Mouse (Mus musculus): ENCODE results near the gene Trpm3.

Gene Trpm3

DNA sequence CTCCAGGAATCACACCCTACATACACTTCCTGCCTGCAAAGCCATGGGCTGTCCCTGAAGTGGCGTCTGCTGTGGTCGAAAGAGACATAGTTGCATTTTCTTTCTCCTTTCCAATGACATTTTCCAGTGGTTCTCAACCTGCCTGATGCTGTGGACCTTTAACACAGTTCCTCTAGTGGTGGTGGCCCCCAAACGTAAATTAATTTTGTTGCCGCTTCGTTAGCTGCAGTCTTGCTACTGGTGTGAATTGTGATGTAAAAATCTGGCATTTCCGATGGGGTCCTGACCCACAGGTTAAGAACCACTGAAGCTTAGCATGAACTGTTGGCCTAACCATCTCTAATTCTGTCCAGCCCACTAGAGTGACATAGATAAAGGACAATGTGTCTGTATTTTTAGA lies 771.8 kb downstream of the Trpm3 start:
- in situ Hi-C loops (cut with MboI; ENCODE audit: unreplicated experiment in 2 of 2) = loop anchor here in 1 of 2 experiments (10.0 kb wide), 1 partner anchor 394 kb away; no protein-coding TSS in a partner anchor

DNA sequence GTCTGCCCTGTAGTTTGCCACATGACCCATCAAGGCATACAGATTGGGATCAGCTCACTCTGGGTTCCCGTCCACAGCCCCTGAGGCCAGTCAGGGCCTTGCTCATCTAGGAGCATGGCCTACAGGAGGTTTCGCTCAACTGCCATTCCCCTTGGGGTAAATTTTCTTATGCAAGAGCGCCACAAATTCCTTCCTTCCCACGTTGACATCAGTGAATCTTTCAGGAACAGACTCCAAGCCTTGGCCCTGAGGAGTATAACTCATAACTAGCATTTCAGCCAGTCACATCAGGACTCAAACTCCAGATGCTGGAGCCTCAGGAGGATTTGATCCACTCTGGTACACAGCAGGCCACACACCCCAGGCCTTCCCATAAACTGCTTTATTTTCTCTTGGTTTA lies 774.1 kb downstream of the Trpm3 start:
- in situ Hi-C loops (cut with MboI; ENCODE audit: unreplicated experiment in 2 of 2) = loop anchor here in 1 of 2 experiments (10.0 kb wide), 1 partner anchor 392 kb away; no protein-coding TSS in a partner anchor

DNA sequence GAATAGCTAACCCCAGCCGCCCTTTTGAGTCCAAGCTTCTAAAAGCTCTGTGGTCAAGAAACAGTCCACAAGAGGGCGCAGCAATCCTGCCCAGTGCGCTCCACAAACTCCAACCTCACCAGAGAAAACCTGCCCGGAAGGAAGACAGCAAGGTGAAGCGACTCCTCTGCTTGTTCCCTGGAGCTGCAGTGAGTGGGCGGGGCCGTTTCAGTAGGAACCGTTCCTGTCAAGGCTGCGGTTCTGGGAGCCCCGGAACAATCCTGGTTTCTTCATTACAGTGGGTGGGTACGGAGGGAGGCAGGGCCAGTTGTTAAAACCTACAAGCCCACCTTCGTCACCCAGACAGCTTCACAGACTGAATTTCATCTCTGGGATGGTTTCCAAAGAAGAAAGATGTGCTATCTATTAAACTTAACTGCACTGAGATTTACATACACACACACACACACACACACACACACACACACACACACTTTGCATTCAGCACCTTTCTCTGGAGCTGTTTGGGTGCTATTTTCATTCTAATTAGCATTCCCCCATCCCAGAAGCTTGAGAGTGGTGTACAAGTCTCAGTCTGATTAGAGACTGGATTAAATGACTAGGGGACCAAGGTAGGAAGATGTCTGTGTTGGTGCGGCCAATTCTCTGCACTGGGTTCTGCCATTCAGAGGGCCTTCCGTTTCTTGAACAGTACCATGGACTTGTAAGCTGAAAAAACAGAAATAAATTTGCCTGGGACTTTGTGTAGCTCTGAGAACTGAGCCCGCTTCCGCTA lies 777.2 kb downstream of the Trpm3 start:
- in situ Hi-C loops (cut with MboI; ENCODE audit: unreplicated experiment in 2 of 2) = loop anchor here (5.0 to 10.0 kb wide), 5 partner anchors 231 to 606 kb away; no protein-coding TSS in a partner anchor

DNA sequence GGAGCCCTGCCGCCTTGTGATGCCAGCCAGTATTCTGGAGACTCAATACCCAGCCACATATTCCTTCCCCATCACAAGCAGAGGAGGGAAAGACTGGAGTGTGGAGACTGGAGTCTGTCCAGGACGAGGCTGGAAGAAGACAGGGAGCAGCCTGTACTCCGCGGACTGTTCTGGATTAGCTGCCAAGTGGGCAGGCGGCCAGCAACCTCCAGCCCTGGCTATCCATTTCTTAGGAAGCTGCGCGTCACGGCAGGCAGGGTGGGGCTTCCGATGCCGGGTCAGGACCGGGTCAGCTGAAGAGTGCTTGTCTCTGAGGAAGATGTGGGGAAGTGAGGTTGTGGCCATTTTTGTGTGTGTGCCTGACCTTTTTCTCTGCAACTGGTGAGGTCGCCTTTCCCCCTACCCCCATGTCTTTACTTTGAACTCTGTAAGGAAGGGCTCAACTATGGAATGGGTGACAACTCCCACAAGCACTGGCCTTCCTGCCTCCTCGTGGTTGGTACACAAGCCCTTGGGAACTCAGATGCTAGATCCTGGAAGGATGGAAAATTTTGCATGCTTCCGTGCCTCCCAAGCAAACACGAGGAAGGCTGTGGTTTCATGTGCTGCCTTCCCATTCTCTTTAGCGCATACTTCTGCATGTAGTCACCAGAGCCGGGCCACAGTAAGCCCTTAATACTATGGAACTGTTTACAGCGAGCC lies 777.9 kb downstream of the Trpm3 start:
- in situ Hi-C loops (cut with MboI; ENCODE audit: unreplicated experiment in 2 of 2) = loop anchor here (5.0 to 10.0 kb wide), 5 partner anchors 231 to 606 kb away; no protein-coding TSS in a partner anchor

DNA sequence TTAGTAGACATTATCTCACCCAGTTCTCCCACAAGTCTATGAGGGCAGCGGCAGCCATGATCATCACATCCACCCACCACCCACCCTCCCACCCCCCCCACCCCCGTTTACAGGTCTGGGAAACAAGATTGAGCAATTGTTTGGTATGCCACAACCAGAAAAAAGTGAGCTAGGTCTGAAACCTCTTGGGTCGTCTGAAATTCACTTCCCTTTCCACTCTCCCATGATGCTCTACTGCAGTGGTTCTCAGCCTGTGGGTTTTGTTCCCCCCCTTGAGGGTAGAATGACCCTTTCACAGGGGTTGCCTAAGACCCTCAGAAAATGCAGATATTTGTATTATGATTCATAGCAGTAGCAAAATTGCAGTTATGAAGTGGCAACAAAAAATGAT lies 778.5 kb downstream of the Trpm3 start:
- in situ Hi-C loops (cut with MboI; ENCODE audit: unreplicated experiment in 2 of 2) = loop anchor here (5.0 to 10.0 kb wide), 5 partner anchors 230 to 605 kb away; no protein-coding TSS in a partner anchor

DNA sequence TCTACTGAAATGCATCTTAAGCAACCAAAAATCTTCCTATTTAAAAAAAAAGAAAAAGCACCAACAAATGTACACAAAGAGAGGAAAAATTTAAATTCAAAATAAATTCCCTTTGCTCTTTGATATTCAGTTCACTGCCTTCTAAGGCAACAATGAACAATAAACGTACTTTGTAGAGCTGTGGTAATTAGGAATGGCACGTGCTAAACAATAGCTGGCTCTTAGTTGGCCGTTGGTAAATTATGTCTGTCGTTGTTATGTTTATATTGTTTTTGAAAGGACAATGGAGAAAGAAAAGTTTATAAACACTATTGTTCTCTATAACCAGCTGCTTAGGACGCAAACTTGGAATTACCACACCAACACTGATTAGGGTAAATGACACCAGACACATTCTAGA lies 782.1 kb downstream of the Trpm3 start:
- in situ Hi-C loops (cut with MboI; ENCODE audit: unreplicated experiment in 2 of 2) = no loop called here

DNA sequence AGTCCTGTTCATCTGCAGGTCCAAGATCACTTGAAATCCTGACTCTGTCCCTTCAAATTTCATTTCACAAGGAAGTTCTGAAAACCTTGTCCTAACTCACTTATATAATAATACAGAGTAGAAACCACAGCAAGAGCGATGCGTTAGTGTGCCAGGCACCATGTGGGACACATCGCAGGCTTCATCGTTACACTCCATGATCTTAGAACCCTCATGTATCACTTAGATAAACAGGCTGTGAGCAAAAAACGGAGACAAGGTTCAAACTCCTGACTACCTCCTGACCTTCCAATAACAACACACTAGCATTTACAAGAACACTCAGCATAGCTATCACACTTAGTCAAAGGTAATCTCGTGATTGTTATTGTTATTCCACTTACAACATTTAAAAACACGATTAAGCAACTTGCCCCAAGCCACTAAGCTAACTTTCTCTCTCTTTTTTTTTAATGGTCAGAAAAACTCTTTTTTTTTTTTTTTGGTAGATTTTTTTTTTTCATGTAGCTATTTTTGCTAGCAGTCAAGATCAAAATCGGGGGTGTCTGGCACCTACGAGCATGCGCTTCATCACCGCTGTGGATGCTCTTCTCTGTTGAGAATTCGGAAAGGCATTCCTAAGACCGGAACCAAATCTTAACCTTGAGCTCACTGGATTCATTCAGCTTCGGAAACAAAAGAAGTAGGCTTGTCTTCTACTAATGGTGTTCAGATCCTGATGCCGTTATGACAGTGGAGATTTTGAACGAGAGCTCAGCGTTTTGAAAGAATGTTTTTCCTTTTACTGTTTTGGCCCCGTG lies 784.2 kb downstream of the Trpm3 start:
- in situ Hi-C loops (cut with MboI; ENCODE audit: unreplicated experiment in 2 of 2) = no loop called here

DNA sequence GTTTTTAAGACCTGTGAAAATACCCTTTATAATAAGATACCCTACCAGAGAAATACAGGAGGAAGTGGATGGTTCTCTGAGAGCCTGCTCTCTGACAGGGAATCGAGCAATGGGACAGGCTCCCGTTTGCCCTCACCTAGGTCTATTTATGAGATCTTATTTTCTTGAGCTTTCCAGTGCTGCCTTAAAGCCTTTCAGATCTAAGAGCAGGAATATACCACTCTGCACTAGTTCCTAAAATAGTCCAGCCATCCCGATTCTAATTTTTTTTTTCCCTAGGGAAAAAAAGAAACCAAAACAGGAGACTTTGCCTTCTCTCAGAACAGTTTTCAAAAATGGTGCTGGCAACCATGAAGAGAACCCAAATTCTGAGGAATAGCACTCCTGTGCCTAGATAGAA lies 786.4 kb downstream of the Trpm3 start:
- in situ Hi-C loops (cut with MboI; ENCODE audit: unreplicated experiment in 2 of 2) = no loop called here

DNA sequence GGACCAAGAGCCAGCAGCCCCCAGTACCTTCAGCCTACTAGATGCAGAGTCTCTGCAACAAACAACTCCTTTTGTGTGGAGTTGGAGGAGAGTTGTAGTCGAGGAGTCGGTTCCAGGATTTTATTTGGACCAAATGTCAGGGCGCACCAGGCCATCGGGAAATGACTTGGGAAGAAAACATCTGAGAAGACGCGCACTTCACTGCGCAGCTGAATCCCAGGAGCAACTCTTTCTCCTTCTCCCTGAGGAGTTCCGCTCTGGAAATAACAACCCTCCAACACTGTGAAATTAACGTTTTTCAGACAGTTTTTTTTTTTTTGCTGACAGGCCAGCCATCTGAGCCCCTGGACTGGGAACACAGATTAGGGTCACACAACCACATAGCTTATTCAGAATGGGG lies 787.9 kb downstream of the Trpm3 start:
- in situ Hi-C loops (cut with MboI; ENCODE audit: unreplicated experiment in 2 of 2) = no loop called here

DNA sequence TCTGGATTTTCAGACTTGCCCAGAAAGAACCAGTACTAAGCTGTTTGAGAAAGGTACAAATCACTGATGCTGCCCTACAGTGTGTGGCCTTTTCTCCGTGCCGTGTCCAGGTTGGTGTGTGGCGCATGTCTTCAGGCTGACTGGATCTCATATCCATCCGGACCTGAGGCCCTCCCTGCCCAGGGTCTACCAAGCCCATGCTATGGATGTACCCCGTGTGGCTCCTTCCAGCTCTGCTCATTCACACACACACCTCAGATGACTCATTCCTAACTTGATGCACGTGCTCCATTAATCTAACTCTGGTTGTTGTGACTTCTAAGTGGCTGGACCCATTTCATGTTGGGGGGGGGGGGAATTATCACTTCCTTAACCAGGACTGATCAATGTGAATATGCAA lies 789.5 kb downstream of the Trpm3 start:
- in situ Hi-C loops (cut with MboI; ENCODE audit: unreplicated experiment in 2 of 2) = no loop called here

DNA sequence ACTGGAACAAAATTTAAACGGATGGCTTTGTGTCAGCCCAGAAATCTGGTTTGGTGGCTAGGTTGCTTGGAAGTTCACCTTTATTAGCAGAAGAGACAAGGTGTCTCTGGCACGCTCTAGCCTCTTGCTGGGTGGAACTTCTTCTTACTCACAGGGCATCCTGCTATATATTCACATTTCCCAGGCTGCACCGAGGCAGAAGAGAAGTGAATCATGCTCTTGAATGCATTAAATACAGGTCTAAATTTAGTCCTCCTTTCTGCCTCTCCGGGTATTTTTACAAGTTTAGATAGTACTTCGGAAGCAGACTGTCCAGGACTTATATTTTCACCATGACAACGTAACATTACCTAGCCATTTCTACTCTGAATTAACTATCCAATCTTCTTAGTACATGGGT lies 790.9 kb downstream of the Trpm3 start:
- in situ Hi-C loops (cut with MboI; ENCODE audit: unreplicated experiment in 2 of 2) = no loop called here

DNA sequence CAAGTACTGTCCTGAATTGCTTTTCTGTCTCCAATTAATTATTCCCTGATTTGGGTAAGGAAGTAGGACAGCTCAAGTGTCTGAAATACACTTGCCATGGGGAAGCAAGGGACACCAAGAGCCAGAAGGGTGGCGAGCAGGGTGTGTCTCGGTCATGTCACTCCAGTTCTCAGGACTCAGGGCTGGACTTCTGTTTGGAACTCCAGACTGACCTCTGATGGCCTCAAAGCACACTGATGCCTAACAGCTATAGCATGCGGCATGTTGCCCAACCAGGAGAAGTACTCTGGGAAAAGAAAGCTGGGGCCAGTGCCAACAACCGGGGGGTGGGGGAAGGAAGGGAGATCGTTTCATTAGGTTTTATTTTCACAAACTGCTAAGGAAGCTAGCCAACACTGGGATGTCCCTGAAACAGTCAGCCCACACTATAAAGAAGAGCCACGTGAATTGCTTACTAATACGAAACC lies 791.6 kb downstream of the Trpm3 start:
- in situ Hi-C loops (cut with MboI; ENCODE audit: unreplicated experiment in 2 of 2) = no loop called here

DNA sequence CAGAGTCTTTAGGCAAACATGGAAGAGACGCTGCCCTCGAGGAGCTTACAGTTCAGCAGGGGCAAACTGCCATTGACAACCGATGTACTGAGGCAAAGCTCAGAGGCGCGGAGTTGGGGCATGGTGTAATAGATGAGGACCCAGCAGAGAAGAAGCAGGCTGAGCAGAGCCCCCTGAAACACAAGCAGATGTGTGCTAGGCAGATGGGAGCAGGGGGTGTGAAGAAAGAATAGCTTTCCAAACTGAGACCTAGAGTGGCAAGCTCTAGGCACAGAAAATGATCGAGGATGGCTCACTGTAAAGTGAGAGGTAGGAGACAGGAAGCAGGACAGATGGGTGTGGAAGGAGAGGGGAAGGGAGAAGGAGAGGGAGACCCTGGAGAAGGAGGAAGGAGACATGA lies 792.2 kb downstream of the Trpm3 start:
- in situ Hi-C loops (cut with MboI; ENCODE audit: unreplicated experiment in 2 of 2) = no loop called here

DNA sequence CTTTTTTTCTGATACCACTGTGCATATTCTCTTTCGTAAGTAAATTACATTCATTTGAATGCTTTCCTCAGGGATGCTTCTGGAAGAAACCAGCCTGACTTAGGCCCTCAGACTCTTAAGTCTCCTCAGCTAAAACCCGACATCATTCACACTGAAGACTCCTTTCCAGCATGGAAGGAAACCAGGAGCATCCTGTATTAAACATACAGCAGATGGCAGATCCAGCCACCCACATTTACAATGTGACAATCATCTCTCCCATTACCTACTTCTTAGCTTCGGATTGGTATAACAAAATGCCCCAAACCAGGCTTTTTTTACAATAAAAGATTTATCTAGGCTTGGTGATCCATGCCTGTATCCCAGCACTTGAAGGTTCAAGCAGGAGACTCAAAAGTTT lies 796.2 kb downstream of the Trpm3 start:
- in situ Hi-C loops (cut with MboI; ENCODE audit: unreplicated experiment in 2 of 2) = no loop called here

DNA sequence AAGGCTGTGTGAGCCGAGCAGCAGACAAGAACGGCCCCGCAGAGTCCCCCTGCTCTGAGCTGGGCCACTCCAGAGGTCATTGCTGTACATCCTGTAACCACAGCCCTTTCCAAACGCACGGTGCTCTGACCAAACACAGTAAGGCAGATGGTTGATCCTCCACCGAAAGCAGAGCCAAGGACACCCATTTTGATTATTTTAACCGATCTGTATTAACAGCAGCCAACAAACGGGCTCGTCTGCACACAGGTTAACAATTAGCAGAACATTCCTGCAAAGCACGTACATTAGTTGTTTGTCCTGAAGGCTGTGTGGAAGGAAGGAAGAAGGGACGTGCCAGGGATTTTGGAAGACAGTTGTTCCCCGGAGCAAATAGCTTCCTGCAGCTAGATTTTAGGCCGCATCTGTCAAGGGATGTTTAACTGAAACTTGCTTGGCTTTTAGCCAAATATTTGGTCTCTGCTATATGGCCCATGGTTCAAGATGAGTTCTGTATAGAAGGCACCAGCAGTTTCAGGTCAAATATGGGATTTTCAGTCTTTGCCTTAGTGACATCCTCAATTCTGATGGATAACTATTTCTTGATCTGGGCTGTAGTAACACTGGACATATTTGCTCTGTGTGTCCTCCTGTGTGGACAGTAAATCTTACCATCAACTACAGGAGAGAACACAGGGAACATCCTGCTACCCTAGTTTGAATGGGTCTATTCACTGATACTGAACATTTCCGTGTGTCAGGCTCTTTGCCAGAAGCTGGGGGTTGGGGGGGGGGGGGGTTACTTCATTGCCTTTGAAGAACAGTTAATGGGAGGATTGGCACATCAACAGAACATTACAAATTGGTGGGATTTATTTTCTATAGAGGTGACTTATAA lies 800.2 kb downstream of the Trpm3 start:
- in situ Hi-C loops (cut with MboI; ENCODE audit: unreplicated experiment in 2 of 2) = no loop called here

DNA sequence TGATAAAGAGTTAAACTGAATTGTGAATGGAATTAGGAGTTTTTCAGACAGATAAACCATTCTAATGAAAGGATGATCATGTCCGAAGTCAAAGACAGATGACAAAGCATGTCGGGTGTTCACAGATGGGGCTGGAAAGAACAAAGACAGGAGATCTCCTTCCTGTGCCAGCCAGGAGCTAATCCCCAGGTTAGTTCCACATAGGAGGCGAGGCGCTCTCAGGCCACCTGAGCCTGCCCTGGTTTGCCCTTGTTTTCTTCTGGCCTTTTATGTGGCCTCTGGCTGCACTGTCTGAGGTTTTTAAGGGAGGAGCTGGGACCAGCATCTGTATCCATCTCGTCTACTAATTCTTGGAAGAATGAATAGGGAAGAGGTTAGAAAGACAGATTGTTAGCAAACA lies 801.0 kb downstream of the Trpm3 start:
- in situ Hi-C loops (cut with MboI; ENCODE audit: unreplicated experiment in 2 of 2) = no loop called here

DNA sequence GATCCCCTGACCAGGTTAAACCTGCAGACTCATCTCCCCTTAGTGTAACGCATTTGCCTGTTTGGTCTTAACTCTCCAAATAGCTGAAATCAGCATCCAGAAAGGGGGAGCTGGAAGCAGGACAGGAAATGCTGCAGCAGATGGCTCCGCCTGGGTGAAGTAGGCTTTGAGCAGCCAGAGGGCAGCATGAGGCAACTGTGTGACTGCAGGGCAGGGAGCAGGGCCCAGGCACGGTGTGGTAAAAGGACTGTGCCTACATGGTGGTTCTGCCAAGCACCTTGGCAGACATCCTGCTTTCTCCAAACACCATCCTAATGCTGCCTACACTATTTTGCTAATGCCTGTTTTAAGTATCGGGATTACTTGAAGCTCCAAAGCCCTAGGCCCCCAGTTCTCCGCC lies 801.6 kb downstream of the Trpm3 start:
- in situ Hi-C loops (cut with MboI; ENCODE audit: unreplicated experiment in 2 of 2) = no loop called here

DNA sequence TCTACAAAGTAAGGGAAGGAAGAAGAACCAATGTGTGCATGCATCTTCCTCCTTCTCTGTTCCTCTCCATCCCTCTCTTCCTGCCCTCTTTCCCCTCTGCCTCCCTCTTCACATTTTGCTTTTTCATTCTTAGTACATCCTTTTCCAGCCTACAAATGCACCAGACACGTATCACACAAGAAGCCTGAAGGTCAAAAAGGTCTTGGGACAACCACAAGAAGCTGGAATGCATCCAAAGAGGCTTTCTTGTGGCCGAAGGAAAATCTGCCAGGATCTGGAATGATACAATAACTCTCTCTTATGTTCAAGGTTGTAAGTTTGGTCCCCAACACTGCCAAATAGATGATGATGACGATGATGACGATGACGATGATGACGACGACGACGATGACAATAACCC lies 802.1 kb downstream of the Trpm3 start:
- in situ Hi-C loops (cut with MboI; ENCODE audit: unreplicated experiment in 2 of 2) = no loop called here

DNA sequence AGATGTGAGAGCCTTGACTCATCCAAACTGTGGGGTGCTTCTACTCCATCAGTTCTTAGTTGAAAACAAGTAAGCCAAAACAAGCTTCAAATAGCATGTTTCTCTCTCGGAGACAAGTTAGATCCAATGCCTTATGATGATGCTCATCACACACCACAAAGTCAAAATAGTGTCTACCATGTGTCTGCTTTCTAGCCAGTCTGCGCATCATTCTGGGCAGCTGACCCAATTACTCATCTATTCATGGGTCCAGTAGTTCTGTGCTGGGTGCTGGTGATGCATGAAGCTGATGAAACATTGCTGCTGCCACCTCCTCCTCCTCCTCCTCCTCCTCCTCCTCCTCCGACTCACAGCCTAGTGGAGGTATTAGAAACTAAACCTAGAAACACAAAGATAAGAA lies 813.6 kb downstream of the Trpm3 start:
- in situ Hi-C loops (cut with MboI; ENCODE audit: unreplicated experiment in 2 of 2) = no loop called here

DNA sequence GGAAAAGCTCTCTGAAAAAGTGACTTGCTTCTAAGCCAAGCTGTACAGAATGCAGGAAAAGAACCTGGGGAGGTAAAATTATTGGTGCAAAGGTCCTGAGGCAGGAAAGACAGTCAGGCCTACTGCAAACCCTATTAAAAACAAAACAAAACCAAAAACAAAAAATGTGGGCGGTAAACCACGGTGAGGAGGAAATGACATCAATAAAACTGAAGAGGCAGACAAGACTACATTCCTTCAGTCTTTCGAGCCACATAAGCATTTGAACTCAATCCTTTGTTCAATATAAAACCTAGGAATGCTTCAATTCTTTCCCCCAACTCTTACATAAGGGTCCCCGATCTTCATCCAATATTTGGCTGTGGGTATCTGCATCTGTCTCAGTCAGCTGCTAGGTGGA lies 814.3 kb downstream of the Trpm3 start:
- in situ Hi-C loops (cut with MboI; ENCODE audit: unreplicated experiment in 2 of 2) = no loop called here

Measured in v-Abl transformed pro-B cells (cell line).